Mouse (Mus musculus): ENCODE measurements at regions not wholly inside any gene's neighbourhood (a gene's known extent, or its start where the extent isn't known, plus 50 kb on each side); places are given as distances from the start of the nearest gene placed in this dataset.

- no peak for DNase-seq
Measured at GRCm38 (mm10) chr2:12825902-12826301, 97.9 kb upstream of the Pter start.

- no peak for DNase-seq
Measured at GRCm38 (mm10) chr2:12833579-12833978, 90.3 kb upstream of the Pter start.

GRCm38 (mm10) chr2:12866543-12866942, 57.3 kb upstream of the Pter start:
- peak; percentile 81 for DNase-seq

GRCm38 (mm10) chr2:12868772-12869171, 55.1 kb upstream of the Pter start:
- DNase-seq, result no peak

Measured in kidney, adult 18-20 months (tissue).